Mouse (Mus musculus): ENCODE data around the gene Mfrp.

The Mfrp gene

GRCm38 (mm10) chr9:44078955-44079756 lies 22.4 kb upstream of the Mfrp start:
- DNase-seq, result peak; percentile 91 to 97

- DNase-seq, result peak; percentile 81 to 97
These were observed 21.3 kb upstream of the Mfrp start for GRCm38 (mm10) chr9:44079997-44080780.

- DNase-seq, result peak; percentile 71 to 90
These were observed 20.6 kb upstream of the Mfrp start for GRCm38 (mm10) chr9:44080953-44081352.

- peak in 1 of 2 experiments; percentile 28 for DNase-seq
These were observed 19.9 kb upstream of the Mfrp start for GRCm38 (mm10) chr9:44081581-44081980.

GRCm38 (mm10) chr9:44082266-44082665 lies 19.3 kb upstream of the Mfrp start:
- DNase-seq, result no peak

GRCm38 (mm10) chr9:44083392-44084121 lies 18.0 kb upstream of the Mfrp start:
- peak; percentile 83 to 95 for DNase-seq

- DNase-seq, result no peak
These were observed 17.3 kb upstream of the Mfrp start for GRCm38 (mm10) chr9:44084236-44084635.

- peak; percentile 98 to 99 for DNase-seq
These were observed 16.8 kb upstream of the Mfrp start for GRCm38 (mm10) chr9:44084659-44085229.

GRCm38 (mm10) chr9:44085276-44085675 lies 16.3 kb upstream of the Mfrp start:
- no peak for DNase-seq

- DNase-seq, result peak; percentile 67 to 91
These were observed 15.5 kb upstream of the Mfrp start for GRCm38 (mm10) chr9:44085741-44086665.

GRCm38 (mm10) chr9:44086960-44087359 lies 14.6 kb upstream of the Mfrp start:
- peak; percentile 67 to 91 for DNase-seq

- DNase-seq, result peak; percentile 54 to 84
These were observed 13.6 kb upstream of the Mfrp start for GRCm38 (mm10) chr9:44087761-44088455.

GRCm38 (mm10) chr9:44088877-44089608 lies 12.5 kb upstream of the Mfrp start:
- peak in 1 of 2 experiments; percentile 67 for DNase-seq

- peak; percentile 83 to 89 for DNase-seq
These were observed 7.7 kb upstream of the Mfrp start for GRCm38 (mm10) chr9:44093612-44094503.

GRCm38 (mm10) chr9:44094737-44095136 lies 6.8 kb upstream of the Mfrp start:
- DNase-seq, result peak in 1 of 2 experiments; percentile 31

GRCm38 (mm10) chr9:44095781-44096180 lies 5.7 kb upstream of the Mfrp start:
- peak in 1 of 2 experiments; percentile 56 for DNase-seq

GRCm38 (mm10) chr9:44096536-44096935 lies 5.0 kb upstream of the Mfrp start:
- DNase-seq, result peak in 1 of 2 experiments; percentile 82

- DNase-seq, result no peak
These were observed 3.4 kb downstream of the Mfrp start for GRCm38 (mm10) chr9:44104881-44105280.

- no peak for DNase-seq
These were observed 4.3 kb downstream of the Mfrp start for GRCm38 (mm10) chr9:44105781-44106180.

Measured in kidney, postnatal 25 days (tissue).